In the genomic region with DNA sequence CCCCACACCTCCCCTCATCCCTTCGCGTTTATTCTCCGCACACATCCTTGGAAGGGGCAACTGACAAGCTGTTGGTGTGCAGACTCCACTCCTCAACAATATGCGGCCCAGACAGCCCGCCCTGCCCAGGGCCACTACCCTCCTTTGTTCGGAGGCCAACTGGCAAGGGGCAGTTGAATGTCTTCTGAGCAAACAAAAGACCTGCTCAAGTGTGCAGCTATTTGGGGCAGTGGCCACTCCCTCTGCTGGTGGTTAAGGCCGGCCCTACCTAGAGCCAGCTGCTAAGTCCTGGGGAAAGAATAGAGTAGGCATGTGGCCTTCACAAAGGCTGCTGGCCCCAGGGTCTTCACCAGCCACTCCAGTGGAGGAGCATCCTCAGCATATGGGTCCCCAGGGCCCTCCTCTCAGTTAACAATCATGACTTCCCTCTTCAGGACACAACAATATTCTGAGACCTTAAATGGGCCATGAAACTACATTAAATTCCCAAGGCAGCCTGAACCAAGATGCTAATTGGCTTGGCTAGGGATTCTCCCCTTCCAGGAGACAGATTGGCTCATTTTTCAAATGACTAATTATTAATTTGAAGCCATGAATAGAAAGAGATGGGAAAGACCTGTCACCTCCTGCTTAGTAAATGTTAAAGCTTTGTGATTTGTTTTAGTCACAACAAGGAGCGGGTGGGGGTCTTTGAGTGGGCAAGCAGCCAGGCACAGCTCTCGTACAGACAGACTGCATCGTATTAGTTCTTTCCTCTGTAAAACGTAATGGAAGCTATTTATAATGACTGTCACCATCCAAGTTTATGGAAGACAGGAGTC, we compare ENCODE assay signal across 12 mouse cellular contexts. TPM values are rescaled to one million over a fixed set of nuclear protein-coding genes. Genes with fewer than 3 reads are reported as not detected.
DNase-seq lines count a peak whose midpoint lies in the region; ATAC-seq and TF ChIP-seq lines count a peak whose summit lies in the region.
"Had no signal": no experiment of that assay in that cellular context is flagged by ENCODE, and none has a peak within 500 bp of the region (broad histone marks: within the 10 kb centered on the region; RNA-seq: fewer than 3 reads in every experiment).

No protein-coding gene starts in this region.

- no peak overlapping the region for H3K9ac ChIP-seq in ES-E14 (ENCODE audit: insufficient read depth, low read depth, low read length, poor library complexity, severe bottlenecking)
- no peak overlapping the region for H3K9ac ChIP-seq in hindbrain, embryonic 12.5 days
- H3K9ac ChIP-seq in midbrain, postnatal 0 days (replicated peaks; ENCODE audit: low read length, poor library complexity, severe bottlenecking) = no peak overlapping the region
- H3K9ac ChIP-seq: embryonic facial prominence, embryonic 13.5 days had no signal

- intact Hi-C loops in heart, postnatal 10 days (cut with DNase I) = no loop called here

- 31% methylated on average over 11 of the region's 11 CpGs for whole genome bisulfite sequencing in hindbrain, embryonic 12.5 days
- WGBS in midbrain, postnatal 0 days = 27% methylated on average over 11 of the region's 11 CpGs

- in situ Hi-C loops in ES-E14 (cut with MboI; ENCODE audit: low sequenced_read_pairs in 2 of 2, unreplicated experiment in 2 of 2) = no loop called here

- H3K27ac ChIP-seq in ES-E14 (ENCODE audit: insufficient read depth, low read depth, low read length, poor library complexity, severe bottlenecking) = no peak overlapping the region
- H3K27ac ChIP-seq in hindbrain, embryonic 12.5 days = peak overlapping the region; percentile 71
- no peak overlapping the region for H3K27ac ChIP-seq in midbrain, postnatal 0 days (ENCODE audit: low read depth, low read length)
- H3K27ac ChIP-seq: embryonic facial prominence, embryonic 13.5 days had no signal

- ATAC-seq in hindbrain, embryonic 12.5 days (ENCODE audit: low FRiP score) = peak; percentile 99
- peak; percentile 47 for ATAC-seq in midbrain, postnatal 0 days (ENCODE audit: low FRiP score)
- no peak for ATAC-seq in inflammation-experienced regulatory T-cells, adult 6 months
- ATAC-seq in monocyte, adult 5-6 weeks (replicated peaks; ENCODE audit: insufficient number of reproducible peaks, low FRiP score, low TSS enrichment, poor library complexity, severe bottlenecking) = no peak

- H3K4me3 ChIP-seq in ES-E14 (ENCODE audit: insufficient read depth in 1 of 2, low read depth in 1 of 2, low read length in 2 of 2, poor library complexity in 1 of 2, severe bottlenecking in 1 of 2) = peak overlapping the region; percentile 6 to 38; a peak in 3 of 4 replicates
- no peak overlapping the region for H3K4me3 ChIP-seq in hindbrain, embryonic 12.5 days
- no peak overlapping the region for H3K4me3 ChIP-seq in midbrain, postnatal 0 days (ENCODE audit: low read depth, low read length)
- H3K4me3 ChIP-seq: embryonic facial prominence, embryonic 13.5 days had no signal

- H3K27me3 ChIP-seq in hindbrain, embryonic 12.5 days = peaks cover 22% of the 10 kb centered on the region
- no peaks in the 10 kb centered on the region for H3K27me3 ChIP-seq in midbrain, postnatal 0 days (ENCODE audit: insufficient read depth, low read length)
- H3K27me3 ChIP-seq: embryonic facial prominence, embryonic 13.5 days had no signal

- H3K9me3 ChIP-seq in ES-E14 (ENCODE audit: control insufficient read depth, insufficient read depth, low read depth, low read length) = no peaks in the 10 kb centered on the region
- H3K9me3 ChIP-seq in hindbrain, embryonic 12.5 days (replicated peaks) = no peaks in the 10 kb centered on the region
- no peaks in the 10 kb centered on the region for H3K9me3 ChIP-seq in midbrain, postnatal 0 days (ENCODE audit: low read length)
- H3K9me3 ChIP-seq: embryonic facial prominence, embryonic 13.5 days had no signal

- H3K36me3 ChIP-seq in ES-E14 (ENCODE audit: control insufficient read depth, insufficient read depth, low read length, poor library complexity, severe bottlenecking) = no peaks in the 10 kb centered on the region
- H3K36me3 ChIP-seq in hindbrain, embryonic 12.5 days = no peaks in the 10 kb centered on the region
- no peaks in the 10 kb centered on the region for H3K36me3 ChIP-seq in midbrain, postnatal 0 days (ENCODE audit: insufficient read depth, low read length)
- H3K36me3 ChIP-seq: embryonic facial prominence, embryonic 13.5 days had no signal

- H3K4me2 ChIP-seq in hindbrain, embryonic 12.5 days (replicated peaks) = peak overlapping the region; percentile 26
- no peak overlapping the region for H3K4me2 ChIP-seq in midbrain, postnatal 0 days (ENCODE audit: low read depth, low read length, poor library complexity, severe bottlenecking)
- H3K4me2 ChIP-seq: embryonic facial prominence, embryonic 13.5 days had no signal

- peaks cover 7 to 9% of the 10 kb centered on the region in 2 experiments for H3K4me1 ChIP-seq in ES-E14 (ENCODE audit: control insufficient read depth in 2 of 2, insufficient read depth in 2 of 2, low read length in 2 of 2, poor library complexity in 1 of 2)
- peaks cover 3% of the 10 kb centered on the region; the same call in 1 of the 2 replicates for H3K4me1 ChIP-seq in hindbrain, embryonic 12.5 days
- H3K4me1 ChIP-seq in midbrain, postnatal 0 days (ENCODE audit: insufficient read depth, low read length) = no peaks in the 10 kb centered on the region
- H3K4me1 ChIP-seq: embryonic facial prominence, embryonic 13.5 days had no signal

- peak; percentile 25; the same call in 1 of the 2 replicates for TF ChIP-seq CTCF in midbrain, postnatal 0 days (IDR thresholded peaks at IDR 0.05)

- DNase-seq in ES-E14 (ENCODE audit: low read depth, low spot score) = no peak
- DNase-seq in embryo, embryonic 9.5 days (ENCODE audit: extremely low spot score) = peak; percentile 65
- DNase-seq in midbrain, postnatal 0 days (ENCODE audit: low spot score) = peak; percentile 62
- no peak for DNase-seq in heart, postnatal 10 days
- DNase-seq: gastrocnemius, postnatal 10 days; right cerebral cortex, postnatal 4 days; thymus, adult 18-20 months had no signal

TF ChIP-seq in ES-E14, 5 proteins besides CTCF, POLR2A, EP300 and RAD21:
- TF ChIP-seq ZNF384 (IDR thresholded peaks at IDR 0.05; ENCODE audit: low read depth, low read length) (no peak), CHD2 (IDR thresholded peaks at IDR 0.05; ENCODE audit: low read depth, low read length) (no peak), ZC3H11A (IDR thresholded peaks at IDR 0.05; ENCODE audit: borderline replicate concordance, low read depth, low read length) (no peak), MAFK (IDR thresholded peaks at IDR 0.05; ENCODE audit: insufficient read depth, low read depth, low read length) (no peak), HCFC1 (IDR thresholded peaks at IDR 0.05; ENCODE audit: borderline replicate concordance, insufficient read depth, low read length) (no peak)

RNA-seq across cellular contexts. Expression of gene Entpd6, which starts 12.9 kb away (rescaled TPM):
- 54.3 and 92.3 TPM in 2 replicates for total RNA-seq in ES-E14 (2012; rRNA removed)
- polyA plus RNA-seq in hindbrain, embryonic 12.5 days (2016; fragmentation: Nextera tagmentation; extraction: Ambion mirVana) = 38.3 and 38.6 TPM in 2 replicates
- 101 and 103 TPM in 2 replicates for total RNA-seq in midbrain, postnatal 0 days (2014; rRNA removed)
- polyA plus RNA-seq in midbrain, postnatal 0 days (2015; fragmentation: Nextera tagmentation; extraction: Ambion mirVana) = 85.0 and 91.0 TPM in 2 replicates
- 10 to 100 TPM; 20.2 to 37.4 (median 35.8) TPM for polyA plus RNA-seq in inflammation-experienced regulatory T-cells, adult 6 months (2017; shearing (Covaris generic))
- 10 to 100 TPM; 15.2 to 16.1 TPM for total RNA-seq in heart, postnatal 10 days (2021)
- 9.7 to 23.4 TPM (median 20.9 TPM) in 3 replicates for total RNA-seq in monocyte, adult 5-6 weeks (2017)

RNA-seq across cellular contexts. Expression of gene Vsx1, which starts 46.8 kb away (rescaled TPM):
- total RNA-seq in ES-E14 (2012; rRNA removed) = 0.13 TPM in 1 of 2 replicates, not detected in the other
- 1.0 and 1.3 TPM in 2 replicates for polyA plus RNA-seq in hindbrain, embryonic 12.5 days (2016; fragmentation: Nextera tagmentation; extraction: Ambion mirVana)
- 0.14 TPM in 1 of 2 replicates, not detected in the other for total RNA-seq in midbrain, postnatal 0 days (2014; rRNA removed)
- polyA plus RNA-seq in midbrain, postnatal 0 days (2015; fragmentation: Nextera tagmentation; extraction: Ambion mirVana) = 0.07 and 0.11 TPM in 2 replicates
- polyA plus RNA-seq in inflammation-experienced regulatory T-cells, adult 6 months (2017; shearing (Covaris generic)) = not detected
- not detected for total RNA-seq in heart, postnatal 10 days (2021)
- total RNA-seq in monocyte, adult 5-6 weeks (2017) = not detected in 3 replicates
- total RNA-seq: gastrocnemius, postnatal 10 days had no signal
- polyA plus RNA-seq: embryonic facial prominence, embryonic 13.5 days; liver, embryonic 16.5 days had no signal

RNA-seq across cellular contexts. Expression of gene Pygb, which starts 50.6 kb away (rescaled TPM):
- 10.4 and 10.8 TPM in 2 replicates for total RNA-seq in ES-E14 (2012; rRNA removed)
- 92.5 and 95.3 TPM in 2 replicates for polyA plus RNA-seq in hindbrain, embryonic 12.5 days (2016; fragmentation: Nextera tagmentation; extraction: Ambion mirVana)
- 228 and 281 TPM in 2 replicates for total RNA-seq in midbrain, postnatal 0 days (2014; rRNA removed)
- polyA plus RNA-seq in midbrain, postnatal 0 days (2015; fragmentation: Nextera tagmentation; extraction: Ambion mirVana) = 124 and 136 TPM in 2 replicates
- polyA plus RNA-seq in inflammation-experienced regulatory T-cells, adult 6 months (2017; shearing (Covaris generic)) = 10 to 100 TPM; 45.0 to 48.4 (median 46.1) TPM
- total RNA-seq in heart, postnatal 10 days (2021) = 100 to 1,000 TPM; 374 to 404 TPM
- total RNA-seq in monocyte, adult 5-6 weeks (2017) = 25.0 to 54.2 TPM (median 37.5 TPM) in 3 replicates

Comparison
In these comparisons a context has a peak if more than half of its experiments do, and no peak if none do; other contexts are left out.
1. DNase-seq: peak in embryo, embryonic 9.5 days (single experiment) and midbrain, postnatal 0 days (single experiment); none in ES-E14 (single experiment) and heart, postnatal 10 days (0 of 2).
2. H3K4me3 ChIP-seq: peak in ES-E14 (2 of 2); none in hindbrain, embryonic 12.5 days (single experiment) and midbrain, postnatal 0 days (single experiment).
3. ATAC-seq: peak in hindbrain, embryonic 12.5 days (single experiment) and midbrain, postnatal 0 days (single experiment); none in inflammation-experienced regulatory T-cells, adult 6 months (single experiment) and monocyte, adult 5-6 weeks (single experiment).